Mouse (Mus musculus) liver, adult 2 months (tissue): ENCODE measurements around the gene Dusp23. TPM values are rescaled to one million over a fixed set of nuclear protein-coding genes. Genes with fewer than 3 reads are reported as not detected.
A peak's percentile ranks its signal among the peaks of the same experiment; 100 is the strongest.

Experiments used
- DNase-seq: peaks from one replicate; pipeline ENCODE4 v3.0.0-alpha.2; 2011; ENCODE audit warnings: low read depth, low spot score; ENCODE audit errors: extremely low read depth
- H3K27ac ChIP-seq: fragments of 200-500 bp; replicated peaks from 2 replicates; pipeline ENCODE4 v1.5.1; 2012; ENCODE audit warnings: low read depth, mild to moderate bottlenecking, control low read depth, inconsistent platforms, low read length; ENCODE audit not compliant: insufficient read depth
- H3K27me3 ChIP-seq: fragments of 200-500 bp; 2 replicates; pipeline ENCODE4 v1.6.1; 2012; ENCODE audit warnings: mild to moderate bottlenecking, moderate library complexity, low read length, inconsistent platforms; ENCODE audit not compliant: control insufficient read depth, insufficient read depth
- H3K36me3 ChIP-seq: fragments of 200-500 bp; 2 replicates; pipeline ENCODE4 v1.6.1; 2012; ENCODE audit warnings: low read length, inconsistent platforms; ENCODE audit not compliant: control insufficient read depth, insufficient read depth
- H3K4me1 ChIP-seq: fragments of 200-500 bp; 2 replicates; pipeline ENCODE4 v1.6.1; 2011; ENCODE audit warnings: low read length; ENCODE audit not compliant: control insufficient read depth, insufficient read depth
- H3K4me3 ChIP-seq: fragments of 200-500 bp; 2 replicates; pipeline ENCODE4 v1.5.1; 2011; ENCODE audit warnings: low read depth, mild to moderate bottlenecking, control low read depth, low read length, moderate library complexity; ENCODE audit not compliant: insufficient read depth
- H3K79me2 ChIP-seq: fragments of 200-500 bp; 2 replicates; pipeline ENCODE4 v1.6.1; 2012; ENCODE audit warnings: inconsistent platforms, mild to moderate bottlenecking, low read length, moderate library complexity; ENCODE audit not compliant: control insufficient read depth, insufficient read depth
- H3K9ac ChIP-seq: fragments of 200-500 bp; 2 replicates; pipeline ENCODE4 v1.6.1; 2012; ENCODE audit warnings: low read depth, mild to moderate bottlenecking, control low read depth, inconsistent platforms, low read length
- CTCF ChIP-seq: fragments of 200-500 bp; IDR thresholded peaks from 2 replicates; pipeline ENCODE4 v1.5.1; 2011; ENCODE audit warnings: low read depth, low read length, control low read depth
- POLR2A ChIP-seq: fragments of 200-500 bp; IDR thresholded peaks from 2 replicates; pipeline ENCODE4 v1.6.1; 2011; ENCODE audit warnings: low read length, control low read depth; ENCODE audit not compliant: insufficient read depth; ENCODE audit errors: extremely low read depth
- WGBS: fragments of 180-500 bp; shearing (Covaris S2); methylation state at CpG from one replicate; pipeline ENCODE4 v1.1.7; 2018; 5-methylcytosine and 5-hydroxymethylcytosine counted together
- polyA plus RNA-seq: library from polyadenylated mRNA; depleted of rRNA; stranded (reverse); fragments of >200 nt; gene quantifications from 2 replicates; pipeline ENCODE4 v1.2.3, GENCODE M21; 2012
- total RNA-seq: library from RNA; depleted of rRNA; stranded (reverse); fragments of >200 nt; gene quantifications from 2 replicates; pipeline ENCODE4 v1.2.3, GENCODE M21; 2014

Dusp23 gene
- total and polyA plus RNA-seq, 2 experiments = 3.5 to 44.1 TPM

DNA sequence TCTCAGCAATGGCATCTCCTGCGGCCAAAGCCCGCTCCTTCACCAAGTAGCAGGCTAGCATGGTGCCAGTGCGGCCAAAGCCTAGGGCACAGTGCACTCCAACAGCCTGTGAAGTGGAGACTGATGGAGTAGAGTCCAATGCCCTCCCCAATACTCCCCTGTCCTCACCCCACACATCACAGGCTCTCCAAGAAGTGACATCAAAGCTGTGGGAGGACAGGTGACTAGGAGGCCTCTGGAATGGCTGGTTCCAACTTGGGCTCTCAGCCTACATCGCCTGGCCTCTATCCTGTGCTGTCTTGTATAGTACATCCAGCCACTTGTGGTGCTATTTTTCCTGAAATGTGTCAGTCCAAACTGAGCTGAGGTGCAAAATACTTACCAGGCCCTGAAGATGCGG, 1.0 kb downstream of the Dusp23 start:
- H3K27ac ChIP-seq = no peak overlapping the region; the same call in 1 of the 2 replicates
- H3K27me3 ChIP-seq = no peaks in the 10 kb centered on the region
- DNase-seq = peak; percentile 66
- H3K4me1 ChIP-seq = peaks cover 3% of the 10 kb centered on the region; the same call in 1 of the 2 replicates
- no peaks in the 10 kb centered on the region for H3K79me2 ChIP-seq
- no peaks in the 10 kb centered on the region for H3K36me3 ChIP-seq
- no peak overlapping the region for H3K4me3 ChIP-seq
- WGBS = 76% methylated on average over 5 of the region's 5 CpGs
- no peak overlapping the region for H3K9ac ChIP-seq
- TF ChIP-seq POLR2A = no peak

DNA sequence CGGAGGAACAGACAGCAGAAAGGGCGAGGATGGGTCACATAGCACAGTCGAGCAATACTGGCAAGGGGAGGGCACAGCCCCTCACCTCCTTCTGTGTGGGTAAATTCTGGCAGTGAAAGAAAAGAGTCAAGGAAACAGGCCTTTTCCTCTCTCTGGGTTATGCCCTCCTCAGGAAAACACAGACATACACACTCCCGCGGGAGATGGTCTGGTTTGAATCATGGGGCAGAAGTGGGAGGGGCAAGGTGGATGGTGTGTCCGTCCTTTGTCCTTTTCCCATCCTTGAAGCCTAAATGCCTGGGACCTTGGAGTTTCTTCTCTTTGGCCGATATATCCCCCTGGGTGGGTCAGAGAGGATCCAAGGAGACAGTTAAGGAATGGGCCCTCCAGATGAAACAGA, 2.9 kb downstream of the Dusp23 start:
- no peaks in the 10 kb centered on the region for H3K36me3 ChIP-seq
- WGBS = 81% methylated on average over 7 of the region's 7 CpGs

GRCm38 (mm10) chr1:172626306-172626705, 6.5 kb downstream of the Dusp23 start:
- Histone ChIP-seq H3K36me3 (no peaks in the 10 kb centered on the region), H3K27ac (no peak overlapping the region), H3K4me3 (no peak overlapping the region), H3K9ac (no peak overlapping the region), H3K4me1 (no peaks in the 10 kb centered on the region), H3K27me3 (no peaks in the 10 kb centered on the region), H3K79me2 (no peaks in the 10 kb centered on the region)
- TF ChIP-seq CTCF (no peak), POLR2A (no peak)
- WGBS = 96% methylated on average over 3 of the region's 3 CpGs
- DNase-seq = no peak

More for the DNA sequence above, 2.9 kb downstream of the Dusp23 start:
- Histone ChIP-seq H3K4me3 (no peak overlapping the region), H3K27ac (no peak overlapping the region), H3K4me1 (peaks cover 3% of the 10 kb centered on the region; the same call in 1 of the 2 replicates), H3K79me2 (no peaks in the 10 kb centered on the region), H3K27me3 (no peaks in the 10 kb centered on the region), H3K9ac (no peak overlapping the region)
- TF ChIP-seq CTCF (no peak), POLR2A (no peak)
- DNase-seq = no peak

- no peaks in the 10 kb centered on the region for H3K36me3 ChIP-seq
- 79% methylated on average over 3 of the region's 3 CpGs for whole genome bisulfite sequencing
- H3K79me2 ChIP-seq = no peaks in the 10 kb centered on the region
- H3K9ac ChIP-seq = no peak overlapping the region
- H3K27ac ChIP-seq = no peak overlapping the region
- no peaks in the 10 kb centered on the region for H3K27me3 ChIP-seq
- no peak for DNase-seq
- TF ChIP-seq POLR2A (no peak), CTCF (no peak)
- no peaks in the 10 kb centered on the region for H3K4me1 ChIP-seq
- no peak overlapping the region for H3K4me3 ChIP-seq
Observed at GRCm38 (mm10) chr1:172624081-172624480, 8.7 kb downstream of the Dusp23 start.

DNA sequence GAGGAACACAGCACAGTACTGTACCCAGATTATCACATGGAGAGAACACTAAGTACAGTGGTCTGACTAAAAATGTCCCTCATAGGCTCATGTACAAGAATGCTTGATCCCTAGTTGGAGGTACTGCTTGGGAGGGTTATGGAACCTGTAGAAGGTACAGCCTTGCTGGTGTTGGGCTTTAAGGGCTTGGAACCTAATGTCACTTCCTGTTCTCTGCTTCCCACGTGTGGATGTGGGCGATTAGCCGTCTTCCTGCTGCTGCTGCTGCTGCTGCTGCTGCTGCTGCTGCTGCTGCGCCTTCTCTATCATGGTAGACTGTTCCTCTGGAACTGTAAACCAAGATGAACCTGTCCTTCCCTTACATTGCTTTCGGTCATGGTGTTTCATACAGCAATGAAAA, 9.2 kb downstream of the Dusp23 start:
- no peaks in the 10 kb centered on the region for H3K4me1 ChIP-seq
- no peaks in the 10 kb centered on the region for H3K36me3 ChIP-seq
- TF ChIP-seq POLR2A (no peak), CTCF (no peak)
- H3K27me3 ChIP-seq = no peaks in the 10 kb centered on the region
- H3K27ac ChIP-seq = no peak overlapping the region
- DNase-seq = no peak
- no peaks in the 10 kb centered on the region for H3K79me2 ChIP-seq
- 63% methylated on average over 5 of the region's 5 CpGs for WGBS
- H3K4me3 ChIP-seq = no peak overlapping the region
- H3K9ac ChIP-seq = no peak overlapping the region

- H3K36me3 ChIP-seq = no peaks in the 10 kb centered on the region
- no peaks in the 10 kb centered on the region for H3K4me1 ChIP-seq
- no peak overlapping the region for H3K9ac ChIP-seq
- peak; percentile 98 for TF ChIP-seq CTCF
- no peak for TF ChIP-seq POLR2A
- 5% methylated on average over 7 of the region's 7 CpGs for WGBS
- peaks cover 9% of the 10 kb centered on the region for H3K27me3 ChIP-seq
- H3K27ac ChIP-seq = no peak overlapping the region
- no peaks in the 10 kb centered on the region for H3K79me2 ChIP-seq
- DNase-seq = peak; percentile 46
- H3K4me3 ChIP-seq = no peak overlapping the region
Observed at GRCm38 (mm10) chr1:172619235-172619634, 13.5 kb downstream of the Dusp23 start.
